Mouse (Mus musculus) brain, embryonic 14.5 days (tissue): ENCODE measurements around the gene Rad1.

Source experiments
- CTCF ChIP-seq: fragments of 200-500 bp; IDR thresholded peaks from 2 replicates; pipeline ENCODE4 v1.5.1; 2012; ENCODE audit warnings: inconsistent platforms, mild to moderate bottlenecking, moderate library complexity, borderline replicate concordance; ENCODE audit not compliant: insufficient read depth, insufficient read length; ENCODE audit errors: extremely low read depth
- POLR2A ChIP-seq: fragments of 200-500 bp; IDR thresholded peaks from 2 replicates; pipeline ENCODE4 v1.6.1; 2012; ENCODE audit warnings: mild to moderate bottlenecking, inconsistent platforms, borderline replicate concordance; ENCODE audit not compliant: poor library complexity, insufficient read depth, insufficient read length, severe bottlenecking; ENCODE audit errors: extremely low read depth

- TF ChIP-seq CTCF, result no peak
- no peak for TF ChIP-seq POLR2A
These were observed 10.1 kb downstream of the Rad1 start for GRCm38 (mm10) chr15:10495944-10496343.
